Mouse (Mus musculus): ENCODE measurements around the gene Cirbp. TPM values are rescaled to one million over a fixed set of nuclear protein-coding genes. Genes with fewer than 3 reads are reported as not detected.

The Cirbp gene
- polyA plus RNA-seq, 1 experiment from 2014 or later: 62.6 TPM

- H3K4me3 ChIP-seq (ENCODE audit: low read length): peak overlapping the region; percentile 67
- ATAC-seq: peak; percentile 79
- peaks cover 7% of the 10 kb centered on the region; the same call in 1 of the 2 replicates for H3K27me3 ChIP-seq (replicated peaks; ENCODE audit: control insufficient read depth, insufficient read depth, low read length)
- peak overlapping the region; percentile 88 for H3K9ac ChIP-seq (ENCODE audit: low read depth, low read length)
- no peaks in the 10 kb centered on the region for H3K9me3 ChIP-seq (ENCODE audit: control insufficient read depth, low read length)
- peak overlapping the region; percentile 90 for H3K27ac ChIP-seq (ENCODE audit: low read length)
- peaks cover 15% of the 10 kb centered on the region; the same call in 1 of the 2 replicates for H3K36me3 ChIP-seq (ENCODE audit: control insufficient read depth, insufficient read depth, low read length)
- under 1% methylated on average over 43 of the region's 43 CpGs for WGBS
- peaks cover 70% of the 10 kb centered on the region for H3K4me1 ChIP-seq (ENCODE audit: control insufficient read depth, insufficient read depth, low read length)
- H3K4me2 ChIP-seq (ENCODE audit: low read depth, low read length): peak overlapping the region; percentile 87
These were observed 23.8 kb upstream of the Cirbp start for GRCm38 (mm10) chr10:80141786-80142529.

GRCm38 (mm10) chr10:80142530-80142925 lies 23.3 kb upstream of the Cirbp start:
- no peaks in the 10 kb centered on the region for H3K9me3 ChIP-seq (ENCODE audit: control insufficient read depth, low read length)
- H3K4me2 ChIP-seq (ENCODE audit: low read depth, low read length): peak overlapping the region; percentile 87
- H3K27ac ChIP-seq (ENCODE audit: low read length): peak overlapping the region; percentile 90
- H3K27me3 ChIP-seq (replicated peaks; ENCODE audit: control insufficient read depth, insufficient read depth, low read length): 0 out of 2 replicates have a peak, but pooled peaks cover 5% of the 10 kb centered on the region
- ATAC-seq: peak; percentile 16
- H3K36me3 ChIP-seq (ENCODE audit: control insufficient read depth, insufficient read depth, low read length): peaks cover 15% of the 10 kb centered on the region; the same call in 1 of the 2 replicates
- peak overlapping the region; percentile 88 for H3K9ac ChIP-seq (ENCODE audit: low read depth, low read length)
- WGBS: under 1% methylated on average over 15 of the region's 15 CpGs
- H3K4me1 ChIP-seq (ENCODE audit: control insufficient read depth, insufficient read depth, low read length): peaks cover 71% of the 10 kb centered on the region
- H3K4me3 ChIP-seq (ENCODE audit: low read length): peak overlapping the region; percentile 67

DNA sequence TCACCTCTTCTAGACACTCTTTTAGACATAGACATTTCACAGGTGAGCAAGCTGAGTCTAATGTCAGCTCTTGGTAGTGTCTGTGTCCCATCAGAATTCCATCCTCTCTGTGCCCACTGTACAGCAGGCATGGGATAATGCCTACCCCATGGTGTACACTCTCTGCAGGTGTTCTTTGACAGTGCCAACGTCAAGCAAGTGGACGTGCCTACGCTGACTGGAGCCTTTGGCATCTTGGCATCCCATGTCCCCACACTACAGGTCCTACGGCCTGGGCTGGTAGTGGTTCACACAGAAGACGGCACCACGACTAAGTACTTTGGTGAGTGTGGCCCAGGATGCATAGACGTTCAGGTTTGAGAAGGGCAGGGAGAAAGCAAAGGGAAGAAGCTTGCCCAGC lies 22.1 kb upstream of the Cirbp start:
- peaks cover 15% of the 10 kb centered on the region; the same call in 1 of the 2 replicates for H3K36me3 ChIP-seq (ENCODE audit: control insufficient read depth, insufficient read depth, low read length)
- ATAC-seq: no peak
- WGBS: 93% methylated on average over 7 of the region's 7 CpGs
- no peaks in the 10 kb centered on the region for H3K27me3 ChIP-seq (replicated peaks; ENCODE audit: control insufficient read depth, insufficient read depth, low read length)
- peaks cover 64% of the 10 kb centered on the region for H3K4me1 ChIP-seq (ENCODE audit: control insufficient read depth, insufficient read depth, low read length)
- peak overlapping the region; percentile 87; the same call in 1 of the 2 replicates for H3K4me2 ChIP-seq (ENCODE audit: low read depth, low read length)
- 0 out of 2 replicates have a peak overlapping the region, but pooled peaks have one; percentile 0 for H3K4me3 ChIP-seq (ENCODE audit: low read length)
- H3K9me3 ChIP-seq (ENCODE audit: control insufficient read depth, low read length): no peaks in the 10 kb centered on the region
- no peak overlapping the region for H3K9ac ChIP-seq (ENCODE audit: low read depth, low read length)
- H3K27ac ChIP-seq (ENCODE audit: low read length): no peak overlapping the region

DNA sequence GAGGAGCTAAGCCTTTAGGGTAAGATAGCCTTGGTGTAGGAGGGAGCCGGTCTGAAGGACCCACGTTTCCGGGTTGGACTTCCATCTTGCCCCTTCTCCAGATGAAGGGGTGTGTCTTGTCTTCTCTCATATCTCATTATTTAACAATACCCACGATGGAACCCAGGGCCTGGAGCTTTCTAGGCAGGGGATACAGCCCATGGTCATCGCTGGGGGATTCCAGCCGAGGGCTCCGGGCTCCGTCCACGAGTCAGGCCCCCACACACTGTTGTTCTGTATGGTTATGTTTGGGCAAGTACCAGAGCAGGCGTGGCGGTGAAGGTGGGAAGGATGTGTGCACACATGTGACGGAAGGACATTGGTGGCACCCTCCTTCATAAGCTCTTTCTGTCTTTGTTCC lies 21.6 kb upstream of the Cirbp start:
- H3K9me3 ChIP-seq (ENCODE audit: control insufficient read depth, low read length): no peaks in the 10 kb centered on the region
- ATAC-seq: no peak
- no peak overlapping the region for H3K4me2 ChIP-seq (ENCODE audit: low read depth, low read length)
- 0 out of 2 replicates have a peak overlapping the region, but pooled peaks have one; percentile 33 for H3K27ac ChIP-seq (ENCODE audit: low read length)
- H3K4me3 ChIP-seq (ENCODE audit: low read length): no peak overlapping the region
- H3K36me3 ChIP-seq (ENCODE audit: control insufficient read depth, insufficient read depth, low read length): peaks cover 15% of the 10 kb centered on the region; the same call in 1 of the 2 replicates
- H3K9ac ChIP-seq (ENCODE audit: low read depth, low read length): no peak overlapping the region
- no peaks in the 10 kb centered on the region for H3K27me3 ChIP-seq (replicated peaks; ENCODE audit: control insufficient read depth, insufficient read depth, low read length)
- WGBS: 91% methylated on average over 12 of the region's 12 CpGs
- peaks cover 63% of the 10 kb centered on the region for H3K4me1 ChIP-seq (ENCODE audit: control insufficient read depth, insufficient read depth, low read length)

DNA sequence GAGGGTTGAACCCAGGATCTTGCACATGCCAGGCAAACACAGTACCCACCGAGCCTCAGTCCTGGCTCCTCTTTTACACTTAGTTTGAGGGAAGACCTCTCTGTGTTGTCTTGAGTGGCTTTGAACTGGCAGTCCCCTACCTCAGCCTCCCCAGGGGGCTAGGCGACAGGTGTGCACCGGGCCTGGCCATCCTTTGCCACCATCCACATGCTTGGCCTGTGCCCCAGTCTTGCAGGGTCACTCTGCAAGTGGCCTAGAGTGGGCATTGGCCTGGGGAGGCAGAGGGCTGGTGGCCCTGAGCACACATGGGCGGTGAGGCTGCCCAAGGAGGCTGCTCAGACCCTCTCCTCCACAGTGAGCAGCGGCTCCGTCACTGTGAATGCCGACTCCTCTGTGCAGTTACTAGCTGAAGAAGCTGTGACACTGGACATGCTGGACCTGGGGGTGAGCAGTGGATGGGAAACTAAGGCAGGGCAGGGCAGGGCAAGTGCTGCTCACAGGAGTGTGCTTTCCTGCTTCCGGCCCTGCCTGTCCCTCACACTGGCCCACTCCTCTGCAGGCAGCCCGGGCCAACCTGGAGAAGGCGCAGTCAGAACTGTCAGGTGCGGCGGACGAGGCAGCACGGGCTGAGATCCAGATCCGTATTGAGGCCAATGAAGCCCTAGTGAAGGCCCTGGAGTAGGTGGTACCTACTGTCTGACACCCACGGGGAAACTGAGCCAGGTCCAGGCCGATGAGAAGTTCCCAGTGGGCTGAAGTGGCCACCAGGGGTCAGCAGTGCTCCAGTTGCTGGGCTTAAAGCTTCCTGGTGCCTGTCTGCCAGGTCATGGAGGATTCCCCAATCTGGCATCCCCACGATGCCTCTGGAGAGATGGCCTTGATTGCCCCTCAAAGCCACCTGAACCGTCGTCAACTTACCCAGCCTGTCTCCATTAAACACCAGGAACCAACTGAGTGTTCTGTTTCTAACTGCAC lies 20.6 kb upstream of the Cirbp start:
- H3K9me3 ChIP-seq (ENCODE audit: control insufficient read depth, low read length): no peaks in the 10 kb centered on the region
- H3K9ac ChIP-seq (ENCODE audit: low read depth, low read length): peak overlapping the region; percentile 87; the same call in 1 of the 2 replicates
- peaks cover 56% of the 10 kb centered on the region for H3K4me1 ChIP-seq (ENCODE audit: control insufficient read depth, insufficient read depth, low read length)
- no peak for ATAC-seq
- 0 out of 2 replicates have a peak overlapping the region, but pooled peaks have one; percentile 11 for H3K4me3 ChIP-seq (ENCODE audit: low read length)
- peak overlapping the region; percentile 56; the same call in 1 of the 2 replicates for H3K4me2 ChIP-seq (ENCODE audit: low read depth, low read length)
- no peaks in the 10 kb centered on the region for H3K27me3 ChIP-seq (replicated peaks; ENCODE audit: control insufficient read depth, insufficient read depth, low read length)
- peaks cover 18% of the 10 kb centered on the region for H3K36me3 ChIP-seq (ENCODE audit: control insufficient read depth, insufficient read depth, low read length)
- H3K27ac ChIP-seq (ENCODE audit: low read length): peak overlapping the region; percentile 100
- WGBS: 72% methylated on average over 20 of the region's 20 CpGs

DNA sequence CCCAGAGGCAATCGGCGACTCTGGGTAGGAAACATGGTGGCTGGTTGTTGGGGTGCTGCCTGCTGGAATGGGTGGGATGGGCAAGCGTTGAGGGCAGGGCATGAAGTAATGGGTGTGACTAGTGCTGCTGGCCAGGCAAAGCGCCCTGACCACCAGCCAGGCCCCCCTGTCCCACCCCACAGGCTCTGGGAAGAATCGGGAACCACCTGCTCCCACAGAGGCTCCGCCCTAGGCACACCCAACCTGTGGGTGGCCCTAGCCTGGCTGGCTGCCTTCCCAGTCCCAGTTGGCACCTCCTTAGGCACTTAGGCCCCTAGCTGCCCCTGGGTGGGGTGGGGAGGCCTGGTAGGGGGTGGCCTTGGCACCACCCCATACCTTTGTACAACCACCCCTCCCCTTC lies 19.9 kb upstream of the Cirbp start:
- H3K36me3 ChIP-seq (ENCODE audit: control insufficient read depth, insufficient read depth, low read length): peaks cover 19% of the 10 kb centered on the region
- no peaks in the 10 kb centered on the region for H3K27me3 ChIP-seq (replicated peaks; ENCODE audit: control insufficient read depth, insufficient read depth, low read length)
- peak overlapping the region; percentile 11; the same call in 1 of the 2 replicates for H3K4me3 ChIP-seq (ENCODE audit: low read length)
- H3K4me1 ChIP-seq (ENCODE audit: control insufficient read depth, insufficient read depth, low read length): peaks cover 50% of the 10 kb centered on the region
- peak overlapping the region; percentile 100 for H3K27ac ChIP-seq (ENCODE audit: low read length)
- no peaks in the 10 kb centered on the region for H3K9me3 ChIP-seq (ENCODE audit: control insufficient read depth, low read length)
- H3K9ac ChIP-seq (ENCODE audit: low read depth, low read length): peak overlapping the region; percentile 87
- 73% methylated on average over 6 of the region's 6 CpGs for WGBS
- no peak for ATAC-seq
- H3K4me2 ChIP-seq (ENCODE audit: low read depth, low read length): peak overlapping the region; percentile 56; the same call in 1 of the 2 replicates

- Histone ChIP-seq H3K27me3 (replicated peaks; ENCODE audit: control insufficient read depth, insufficient read depth, low read length) (no peaks in the 10 kb centered on the region), H3K27ac (ENCODE audit: low read length) (peak overlapping the region; percentile 100), H3K9me3 (ENCODE audit: control insufficient read depth, low read length) (no peaks in the 10 kb centered on the region), H3K36me3 (ENCODE audit: control insufficient read depth, insufficient read depth, low read length) (peaks cover 19% of the 10 kb centered on the region), H3K9ac (ENCODE audit: low read depth, low read length) (peak overlapping the region; percentile 87), H3K4me3 (ENCODE audit: low read length) (peak overlapping the region; percentile 96), H3K4me2 (ENCODE audit: low read depth, low read length) (peak overlapping the region; percentile 56; the same call in 1 of the 2 replicates), H3K4me1 (ENCODE audit: control insufficient read depth, insufficient read depth, low read length) (peaks cover 51% of the 10 kb centered on the region)
- 67% methylated on average over 4 of the region's 4 CpGs for WGBS
- ATAC-seq: no peak
These were observed 19.2 kb upstream of the Cirbp start for GRCm38 (mm10) chr10:80146568-80147011.

GRCm38 (mm10) chr10:80147146-80147718 lies 18.6 kb upstream of the Cirbp start:
- H3K9ac ChIP-seq (ENCODE audit: low read depth, low read length): peak overlapping the region; percentile 87
- WGBS: 60% methylated on average over 5 of the region's 5 CpGs
- H3K9me3 ChIP-seq (ENCODE audit: control insufficient read depth, low read length): no peaks in the 10 kb centered on the region
- H3K4me2 ChIP-seq (ENCODE audit: low read depth, low read length): peak overlapping the region; percentile 56
- H3K27ac ChIP-seq (ENCODE audit: low read length): peak overlapping the region; percentile 100
- H3K4me1 ChIP-seq (ENCODE audit: control insufficient read depth, insufficient read depth, low read length): peaks cover 57% of the 10 kb centered on the region
- H3K27me3 ChIP-seq (replicated peaks; ENCODE audit: control insufficient read depth, insufficient read depth, low read length): no peaks in the 10 kb centered on the region
- ATAC-seq: no peak
- peaks cover 19% of the 10 kb centered on the region for H3K36me3 ChIP-seq (ENCODE audit: control insufficient read depth, insufficient read depth, low read length)
- H3K4me3 ChIP-seq (ENCODE audit: low read length): peak overlapping the region; percentile 96

Data from intestine, embryonic 16.5 days (tissue).